Mouse (Mus musculus) hindbrain, embryonic 14.5 days (tissue): ENCODE data around the gene Lpar2. TPM values are rescaled to one million over a fixed set of nuclear protein-coding genes. Genes with fewer than 3 reads are reported as not detected.
A peak's percentile ranks its signal among the peaks of the same experiment; 100 is the strongest.

Experiments
- ATAC-seq: fragments of 200-750 bp; cut with Nextera tagmentation; 2 replicates; pipeline ENCODE4 v1.8.0; 2017; ENCODE audit warnings: moderate number of reproducible peaks, mild to moderate bottlenecking, moderate TSS enrichment, moderate library complexity; ENCODE audit not compliant: low FRiP score
- DNase-seq: peaks from one replicate; pipeline ENCODE4 v3.0.0-alpha.2; 2015; ENCODE audit warnings: low spot score
- H3K27ac ChIP-seq: fragments of 300-500 bp; sonication (generic); 2 replicates; pipeline ENCODE4 v1.5.1; 2014; ENCODE audit warnings: mild to moderate bottlenecking, moderate library complexity
- H3K27me3 ChIP-seq: fragments of 300-500 bp; sonication (generic); 2 replicates; pipeline ENCODE4 v1.6.1; 2014; ENCODE audit warnings: mild to moderate bottlenecking, low read length, mixed read lengths; ENCODE audit not compliant: control insufficient read depth, insufficient read depth
- H3K36me3 ChIP-seq: fragments of 300-500 bp; sonication (generic); replicated peaks from 2 replicates; pipeline ENCODE4 v1.6.1; 2014; ENCODE audit not compliant: control insufficient read depth, insufficient read depth
- H3K4me1 ChIP-seq: fragments of 300-500 bp; sonication (generic); replicated peaks from 2 replicates; pipeline ENCODE4 v1.6.1; 2014; ENCODE audit warnings: antibody characterized with exemption, low read length, mixed read lengths; ENCODE audit not compliant: control insufficient read depth, insufficient read depth
- H3K4me2 ChIP-seq: fragments of 300-500 bp; sonication (generic); replicated peaks from 2 replicates; pipeline ENCODE4 v1.6.1; 2014; ENCODE audit warnings: mild to moderate bottlenecking, moderate library complexity
- H3K4me3 ChIP-seq: fragments of 300-500 bp; sonication (generic); replicated peaks from 2 replicates; pipeline ENCODE4 v1.5.1; 2014; ENCODE audit warnings: mild to moderate bottlenecking, low read length
- H3K9ac ChIP-seq: fragments of 300-500 bp; sonication (generic); 2 replicates; pipeline ENCODE4 v1.6.1; 2014
- H3K9me3 ChIP-seq: fragments of 300-500 bp; sonication (generic); 2 replicates; pipeline ENCODE4 v1.6.1; 2016; ENCODE audit warnings: low read length; ENCODE audit not compliant: control insufficient read depth
- WGBS: fragments of 180-500 bp; shearing (Covaris S2); extraction: QIAGEN DNeasy Blood & Tissue Kit; methylation state at CpG from one replicate; pipeline ENCODE4 v1.1.7; 2014; 5-methylcytosine and 5-hydroxymethylcytosine counted together
- polyA plus RNA-seq: library from polyadenylated mRNA; unstranded; fragments of >200 nt; fragmentation: Nextera tagmentation; extraction: Ambion mirVana; gene quantifications from 2 replicates; pipeline ENCODE4 v1.2.1, GENCODE M21; 2014

The Lpar2 gene
- polyA plus RNA-seq, 1 experiment from 2014 or later = 0.99 TPM

DNA sequence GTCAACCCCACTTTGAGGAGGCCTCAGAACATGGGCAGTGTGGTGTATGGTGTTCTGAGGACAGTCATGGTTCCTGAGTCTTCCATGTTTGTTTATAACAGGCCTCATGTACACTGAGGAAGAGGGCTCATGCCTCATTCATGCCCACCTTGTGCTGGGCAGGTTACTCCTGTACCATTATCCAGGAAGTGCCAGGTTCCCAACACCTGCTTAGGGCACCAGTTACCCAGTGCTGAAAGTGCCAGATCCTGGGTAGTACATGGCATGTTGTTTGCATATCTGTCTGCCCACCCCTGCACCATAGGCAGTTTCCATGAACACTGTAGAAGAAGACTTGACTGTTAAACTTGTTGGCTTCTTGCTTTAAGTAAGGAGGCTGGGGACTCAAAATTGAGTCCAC is 20.0 kb upstream of the Lpar2 start:
- Histone ChIP-seq H3K4me3 (no peak overlapping the region), H3K9ac (no peak overlapping the region), H3K36me3 (peaks cover 97% of the 10 kb centered on the region), H3K9me3 (no peaks in the 10 kb centered on the region), H3K27me3 (no peaks in the 10 kb centered on the region), H3K27ac (no peak overlapping the region), H3K4me2 (no peak overlapping the region), H3K4me1 (no peaks in the 10 kb centered on the region)
- ATAC-seq = no peak
- no peak for DNase-seq

GRCm38 (mm10) chr8:69803366-69803765 is 18.9 kb upstream of the Lpar2 start:
- DNase-seq (no peak), ATAC-seq (no peak)
- Histone ChIP-seq H3K27me3 (no peaks in the 10 kb centered on the region), H3K4me1 (peaks cover 2% of the 10 kb centered on the region; the same call in 1 of the 2 replicates), H3K27ac (no peak overlapping the region), H3K9me3 (no peaks in the 10 kb centered on the region), H3K4me2 (no peak overlapping the region), H3K9ac (no peak overlapping the region), H3K4me3 (no peak overlapping the region), H3K36me3 (peaks cover 96% of the 10 kb centered on the region)
- WGBS = 91% methylated on average over 7 of the region's 7 CpGs

DNA sequence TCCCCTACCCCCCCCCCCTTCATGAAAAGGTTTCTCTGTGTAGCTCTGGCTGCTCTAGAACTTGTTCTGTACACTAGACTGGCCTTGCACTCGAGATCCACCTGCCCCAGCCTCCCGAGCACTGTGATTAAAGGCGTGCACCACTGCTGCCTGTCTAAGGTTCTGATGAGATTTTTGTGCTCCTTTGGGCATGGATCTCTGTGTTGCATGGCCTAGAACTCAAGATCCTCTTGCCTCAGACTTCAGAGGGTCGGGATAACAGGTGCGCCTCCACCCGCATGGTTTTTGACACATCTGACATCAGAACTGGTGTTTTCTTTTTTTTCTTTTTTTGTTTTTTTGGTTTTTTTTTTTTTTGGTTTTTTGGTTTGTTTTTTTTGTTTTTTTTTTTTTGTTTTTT is 17.7 kb upstream of the Lpar2 start:
- no peak for DNase-seq
- H3K9ac ChIP-seq = no peak overlapping the region
- H3K36me3 ChIP-seq = peaks cover 84% of the 10 kb centered on the region
- H3K27me3 ChIP-seq = no peaks in the 10 kb centered on the region
- H3K4me2 ChIP-seq = no peak overlapping the region
- no peak overlapping the region for H3K27ac ChIP-seq
- no peak for ATAC-seq
- no peaks in the 10 kb centered on the region for H3K9me3 ChIP-seq
- WGBS = 92% methylated on average over 6 of the region's 6 CpGs
- no peak overlapping the region for H3K4me3 ChIP-seq
- H3K4me1 ChIP-seq = peaks cover 5% of the 10 kb centered on the region; the same call in 1 of the 2 replicates

- no peak overlapping the region for H3K4me3 ChIP-seq
- peaks cover 79% of the 10 kb centered on the region for H3K36me3 ChIP-seq
- H3K27me3 ChIP-seq = no peaks in the 10 kb centered on the region
- H3K9me3 ChIP-seq = no peaks in the 10 kb centered on the region
- H3K27ac ChIP-seq = no peak overlapping the region
- no peak overlapping the region for H3K9ac ChIP-seq
- H3K4me2 ChIP-seq = no peak overlapping the region
- DNase-seq (no peak), ATAC-seq (no peak)
- 93% methylated on average over 10 of the region's 10 CpGs for whole genome bisulfite sequencing
- H3K4me1 ChIP-seq = peaks cover 10% of the 10 kb centered on the region; the same call in 1 of the 2 replicates
These were observed 17.1 kb upstream of the Lpar2 start for GRCm38 (mm10) chr8:69805086-69805485.

GRCm38 (mm10) chr8:69805491-69805890 is 16.7 kb upstream of the Lpar2 start:
- Histone ChIP-seq H3K27me3 (no peaks in the 10 kb centered on the region), H3K4me2 (no peak overlapping the region), H3K9ac (no peak overlapping the region), H3K9me3 (no peaks in the 10 kb centered on the region), H3K27ac (no peak overlapping the region), H3K36me3 (peaks cover 75% of the 10 kb centered on the region), H3K4me1 (peaks cover 10% of the 10 kb centered on the region; the same call in 1 of the 2 replicates), H3K4me3 (no peak overlapping the region)
- no peak for DNase-seq
- WGBS = 94% methylated on average over 9 of the region's 9 CpGs
- ATAC-seq = no peak

DNA sequence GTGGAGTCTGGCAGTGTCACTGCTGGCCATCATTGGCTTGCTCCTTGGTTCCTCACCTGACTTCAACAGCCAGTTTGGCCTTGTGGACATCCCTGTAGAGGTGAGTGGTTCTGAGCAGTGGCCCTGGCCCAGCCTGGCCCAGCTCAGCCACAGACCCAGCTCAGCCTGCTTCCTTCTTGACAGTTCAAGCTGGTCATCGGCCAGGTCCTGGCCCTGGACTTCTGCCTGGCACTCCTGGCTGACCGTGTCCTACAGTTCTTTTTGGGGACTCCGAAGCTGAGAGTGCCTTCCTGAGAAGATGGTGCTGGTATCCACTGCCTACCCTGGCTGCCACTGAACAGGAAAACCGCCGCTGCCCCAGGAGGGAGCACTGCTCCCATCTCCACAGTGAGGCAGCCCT is 15.0 kb upstream of the Lpar2 start:
- Histone ChIP-seq H3K4me1 (peaks cover 10% of the 10 kb centered on the region; the same call in 1 of the 2 replicates), H3K4me3 (no peak overlapping the region), H3K27me3 (no peaks in the 10 kb centered on the region), H3K9me3 (no peaks in the 10 kb centered on the region), H3K27ac (no peak overlapping the region), H3K9ac (no peak overlapping the region), H3K4me2 (no peak overlapping the region), H3K36me3 (peaks cover 69% of the 10 kb centered on the region)
- ATAC-seq = no peak
- DNase-seq = no peak
- WGBS = 83% methylated on average over 5 of the region's 5 CpGs

DNA sequence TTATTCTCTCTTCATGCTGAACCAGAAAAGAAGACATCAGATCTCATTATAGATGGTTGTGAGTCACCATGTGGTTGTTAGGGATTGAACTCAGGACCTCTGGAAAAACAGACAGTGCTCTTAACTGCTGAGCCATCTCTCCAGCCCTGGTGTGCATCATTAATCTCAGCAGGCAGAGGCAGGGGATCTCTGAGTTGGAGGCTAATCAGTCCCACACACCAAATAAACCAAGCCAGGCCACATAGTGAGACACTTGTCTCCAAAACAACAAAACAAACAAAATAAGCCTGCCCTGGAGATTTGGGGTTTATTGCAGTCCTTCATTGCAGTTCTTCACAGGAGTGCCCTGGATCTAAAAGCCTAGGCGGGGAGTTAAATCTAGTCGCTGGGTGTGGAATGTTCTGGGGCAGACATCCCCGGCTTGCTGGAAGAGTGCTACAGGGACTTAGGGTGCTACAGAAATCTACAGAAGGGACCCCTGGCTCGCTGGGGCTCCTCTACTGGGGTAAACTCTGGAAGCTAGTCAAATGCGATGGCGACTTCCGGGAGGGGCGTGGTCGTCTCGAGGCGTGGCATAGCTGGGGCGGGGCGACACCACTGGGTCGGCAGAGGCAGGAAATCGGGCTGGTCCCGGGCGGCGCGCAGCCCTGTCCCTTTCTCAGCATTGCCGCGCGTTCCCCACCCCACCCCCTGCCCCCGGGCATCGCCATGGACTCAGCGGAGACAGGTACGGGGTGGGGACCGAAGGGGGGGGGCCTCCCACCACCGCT is 13.9 kb upstream of the Lpar2 start, which contains the start of gene Gmip:
Gene Gmip, plus strand, starts transcription at position 586 of the 770 bp plus-strand sequence.
- peak within 1 kb of the TSS; percentile 89 for H3K4me2 ChIP-seq
- peak within 1 kb of the TSS; percentile 91 for H3K9ac ChIP-seq
- H3K36me3 ChIP-seq = peaks cover 60% of the 10 kb centered on the region
- 8% methylated on average over 25 of the region's 28 CpGs for WGBS
- peak within 1 kb of the TSS; percentile 67 for H3K4me3 ChIP-seq
- no peaks in the 10 kb centered on the region for H3K9me3 ChIP-seq
- ATAC-seq (peak; percentile 68), DNase-seq (peak; percentile 68)
- peaks cover 10% of the 10 kb centered on the region; the same call in 1 of the 2 replicates for H3K4me1 ChIP-seq
- peak within 1 kb of the TSS; percentile 73 for H3K27ac ChIP-seq
- no peaks in the 10 kb centered on the region for H3K27me3 ChIP-seq

- Histone ChIP-seq H3K4me3 (peak overlapping the region; percentile 67), H3K4me1 (peaks cover 10% of the 10 kb centered on the region; the same call in 1 of the 2 replicates), H3K27me3 (no peaks in the 10 kb centered on the region), H3K4me2 (peak overlapping the region; percentile 89), H3K36me3 (peaks cover 60% of the 10 kb centered on the region), H3K27ac (peak overlapping the region; percentile 73), H3K9me3 (no peaks in the 10 kb centered on the region), H3K9ac (peak overlapping the region; percentile 91)
- 2% methylated on average over 23 of the region's 23 CpGs for WGBS
- DNase-seq (peak; percentile 39), ATAC-seq (peak; percentile 63)
These were observed 13.3 kb upstream of the Lpar2 start for GRCm38 (mm10) chr8:69808864-69809403.

DNA sequence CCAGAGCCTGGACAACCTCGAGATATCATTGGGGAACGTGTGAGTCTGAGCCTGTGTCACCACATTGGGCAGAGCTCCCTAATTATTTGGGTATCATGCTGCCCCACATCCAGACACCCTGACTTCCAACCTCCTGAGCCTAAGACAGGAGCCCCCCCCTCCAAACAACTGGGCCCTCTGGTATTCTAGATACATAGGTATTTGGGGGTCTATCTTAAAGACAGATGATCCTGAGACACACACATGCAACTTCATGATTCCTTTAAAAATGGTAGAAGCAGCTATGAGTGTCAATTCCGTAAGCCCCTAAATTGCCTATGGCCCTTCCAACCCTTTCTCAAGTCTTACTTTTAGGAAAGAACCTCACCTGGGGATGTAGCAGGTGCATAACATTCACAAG is 12.4 kb upstream of the Lpar2 start:
- DNase-seq (no peak), ATAC-seq (no peak)
- H3K4me3 ChIP-seq = peak overlapping the region; percentile 67
- peaks cover 61% of the 10 kb centered on the region for H3K36me3 ChIP-seq
- 0 out of 2 replicates have a peak overlapping the region, but pooled peaks have one; percentile 91 for H3K9ac ChIP-seq
- no peaks in the 10 kb centered on the region for H3K9me3 ChIP-seq
- WGBS = 66% methylated on average over 3 of the region's 3 CpGs
- H3K27ac ChIP-seq = no peak overlapping the region
- peaks cover 10% of the 10 kb centered on the region; the same call in 1 of the 2 replicates for H3K4me1 ChIP-seq
- peak overlapping the region; percentile 89 for H3K4me2 ChIP-seq
- no peaks in the 10 kb centered on the region for H3K27me3 ChIP-seq
